Mouse (Mus musculus): Measurements from ENCODE around the gene Stox2. TPM values are rescaled to one million over a fixed set of nuclear protein-coding genes. Genes with fewer than 3 reads are reported as not detected.

The Stox2 gene
- polyA plus RNA-seq, 1 experiment from 2014 or later: 40.5 TPM

DNA sequence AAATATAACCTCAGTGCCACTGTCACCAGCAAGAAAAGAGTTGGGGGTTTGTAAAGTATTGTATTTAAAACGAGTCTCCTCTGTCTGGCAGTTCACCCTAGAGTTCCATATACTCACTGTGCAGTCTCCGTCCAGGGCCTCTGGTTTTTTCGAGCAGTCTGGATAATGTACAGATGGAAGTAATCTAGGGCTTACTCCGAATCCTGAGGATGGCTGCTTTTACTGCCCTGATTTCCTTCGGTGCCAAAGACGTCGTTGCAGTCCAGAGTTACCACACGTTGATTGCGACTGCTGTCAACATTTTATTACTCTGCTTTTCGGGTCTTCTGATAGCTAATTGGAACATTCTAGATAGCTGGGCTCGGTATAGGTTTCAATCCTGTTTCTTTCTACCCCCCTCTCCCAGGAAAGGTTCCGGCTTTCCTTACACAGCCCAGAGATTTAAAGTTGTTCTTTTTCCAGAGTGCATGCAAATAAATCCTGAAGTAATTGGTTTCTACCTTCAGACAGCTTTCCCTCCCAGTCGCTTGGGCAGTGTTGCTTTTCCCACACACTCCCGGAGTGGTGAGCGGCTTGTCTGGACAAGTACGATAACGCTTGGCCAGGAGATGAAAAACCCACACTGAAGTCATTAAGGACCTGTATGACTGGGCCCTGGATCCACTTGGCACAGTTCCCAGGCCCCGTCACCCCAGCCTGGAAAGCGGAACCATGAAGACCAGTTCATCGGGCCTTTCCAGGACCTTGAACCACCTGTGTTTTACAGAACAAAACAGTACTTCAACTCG, 94.1 kb downstream of the Stox2 start:
- Histone ChIP-seq H3K4me2 (no peak overlapping the region), H3K27me3 (replicated peaks) (no peaks in the 10 kb centered on the region), H3K9ac (replicated peaks) (no peak overlapping the region), H3K27ac (replicated peaks) (no peak overlapping the region), H3K9me3 (replicated peaks) (no peaks in the 10 kb centered on the region), H3K4me1 (peaks cover 11% of the 10 kb centered on the region; the same call in 1 of the 2 replicates), H3K36me3 (no peaks in the 10 kb centered on the region), H3K4me3 (replicated peaks) (no peak overlapping the region)
- no peak for ATAC-seq (ENCODE audit: low FRiP score)
- WGBS: 39% methylated on average over 21 of the region's 21 CpGs

DNA sequence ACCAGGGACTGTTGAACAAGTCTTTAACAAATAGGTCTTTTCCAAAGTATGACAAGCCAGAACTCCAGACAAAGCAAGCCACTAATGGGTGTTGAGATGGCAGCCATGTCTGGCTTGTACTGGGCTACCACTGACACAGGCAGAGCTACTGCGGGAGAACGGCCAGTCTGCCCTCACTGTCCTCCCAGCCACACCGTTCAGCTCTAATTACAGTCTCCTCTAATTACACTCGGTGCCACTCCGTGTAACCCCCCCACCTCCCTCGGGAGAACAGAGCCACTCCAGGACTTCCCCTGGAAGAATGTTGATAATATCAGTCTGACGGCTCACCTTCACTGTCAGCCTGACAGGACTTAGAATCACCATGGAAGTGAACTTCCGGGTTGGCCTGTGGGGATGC, 97.1 kb downstream of the Stox2 start:
- Histone ChIP-seq H3K4me3 (replicated peaks) (no peak overlapping the region), H3K36me3 (no peaks in the 10 kb centered on the region), H3K9me3 (replicated peaks) (no peaks in the 10 kb centered on the region), H3K27me3 (replicated peaks) (no peaks in the 10 kb centered on the region), H3K27ac (replicated peaks) (no peak overlapping the region), H3K4me1 (peaks cover 19% of the 10 kb centered on the region), H3K9ac (replicated peaks) (no peak overlapping the region), H3K4me2 (no peak overlapping the region)
- 46% methylated on average over 8 of the region's 8 CpGs for WGBS
- no peak for ATAC-seq (ENCODE audit: low FRiP score)

DNA sequence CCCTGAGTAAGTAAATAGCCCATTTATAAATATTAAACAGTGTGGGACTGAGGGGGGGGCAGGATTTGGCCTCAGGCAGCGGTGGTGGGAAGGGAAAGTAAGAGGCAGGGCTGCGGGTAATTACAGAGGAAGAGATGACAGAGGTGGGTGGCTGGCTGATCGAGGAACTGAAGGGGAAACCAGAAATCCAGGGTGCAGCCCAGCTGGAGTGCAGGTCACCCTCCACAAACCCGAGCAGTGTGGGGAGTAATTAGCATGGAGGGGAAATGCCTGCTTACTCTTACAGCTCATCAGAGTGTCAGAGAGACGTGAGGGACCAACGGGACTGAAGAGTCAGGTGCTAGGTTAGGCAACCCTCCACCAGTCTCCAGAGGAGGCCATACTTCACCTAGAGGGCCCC, 98.4 kb downstream of the Stox2 start:
- Histone ChIP-seq H3K9ac (replicated peaks) (no peak overlapping the region), H3K4me1 (peaks cover 19% of the 10 kb centered on the region), H3K4me2 (no peak overlapping the region), H3K9me3 (replicated peaks) (no peaks in the 10 kb centered on the region), H3K27ac (replicated peaks) (no peak overlapping the region), H3K4me3 (replicated peaks) (no peak overlapping the region), H3K36me3 (no peaks in the 10 kb centered on the region), H3K27me3 (replicated peaks) (no peaks in the 10 kb centered on the region)
- 35% methylated on average over 6 of the region's 6 CpGs for whole genome bisulfite sequencing
- ATAC-seq (ENCODE audit: low FRiP score): no peak

DNA sequence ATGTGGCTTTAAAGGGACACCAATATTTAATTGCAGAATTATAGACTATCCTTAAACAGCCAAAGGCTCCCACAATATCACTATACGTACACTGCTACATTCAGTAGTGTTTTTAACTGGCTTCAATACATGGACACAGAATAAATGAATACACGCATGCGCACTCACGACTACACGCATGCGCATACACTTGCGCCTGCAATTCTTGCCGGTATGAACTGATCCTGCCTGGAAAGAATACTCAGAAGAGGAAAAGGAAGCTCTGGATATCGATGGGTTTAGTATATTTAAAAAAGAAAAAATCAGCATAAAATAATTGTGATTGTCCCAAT, 100.4 kb downstream of the Stox2 start:
- H3K27ac ChIP-seq (replicated peaks): peak overlapping the region; percentile 76
- ATAC-seq (ENCODE audit: low FRiP score): no peak
- peak overlapping the region; percentile 41 for H3K4me2 ChIP-seq
- 72% methylated on average over 9 of the region's 9 CpGs for WGBS
- 0 out of 2 replicates have a peak, but pooled peaks cover 4% of the 10 kb centered on the region for H3K27me3 ChIP-seq (replicated peaks)
- H3K9ac ChIP-seq (replicated peaks): no peak overlapping the region
- no peaks in the 10 kb centered on the region for H3K36me3 ChIP-seq
- H3K4me3 ChIP-seq (replicated peaks): no peak overlapping the region
- peaks cover 12% of the 10 kb centered on the region for H3K4me1 ChIP-seq
- no peaks in the 10 kb centered on the region for H3K9me3 ChIP-seq (replicated peaks)

DNA sequence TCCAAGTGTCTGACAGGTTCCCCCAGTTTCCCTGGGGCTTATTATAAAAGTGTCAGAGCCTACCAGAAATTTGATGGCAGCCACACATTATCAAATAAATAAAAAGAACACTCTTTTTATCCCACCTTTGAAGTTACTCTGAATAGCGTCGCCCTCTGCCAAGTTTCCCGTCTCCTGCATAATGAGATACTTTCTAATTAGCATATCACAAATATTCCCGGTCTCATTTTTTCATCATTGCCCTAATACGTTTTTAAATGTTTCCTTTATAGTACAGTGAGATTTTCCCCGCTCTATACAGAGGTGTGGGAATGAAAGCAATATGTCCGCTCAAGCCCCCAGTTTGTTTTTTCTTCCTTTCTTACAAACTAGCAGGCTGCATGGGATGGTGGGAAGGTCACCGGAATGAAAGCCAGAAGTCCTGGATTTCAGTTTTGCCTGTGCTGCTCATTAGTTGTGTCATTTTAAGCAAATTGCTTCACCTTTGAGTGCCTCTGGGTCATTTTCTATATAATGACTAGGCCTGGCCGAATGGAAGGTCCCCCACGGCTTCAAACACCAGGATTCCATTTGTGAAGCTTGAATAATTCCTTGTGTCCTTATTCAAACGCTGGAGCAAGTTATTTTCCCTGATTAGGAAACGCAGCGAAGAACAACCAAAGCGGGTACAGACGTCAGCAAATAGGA, 100.9 kb downstream of the Stox2 start:
- Histone ChIP-seq H3K9ac (replicated peaks) (no peak overlapping the region), H3K4me1 (peaks cover 8% of the 10 kb centered on the region), H3K4me2 (peak overlapping the region; percentile 41), H3K36me3 (no peaks in the 10 kb centered on the region), H3K27me3 (replicated peaks) (0 out of 2 replicates have a peak, but pooled peaks cover 4% of the 10 kb centered on the region), H3K27ac (replicated peaks) (peak overlapping the region; percentile 76), H3K9me3 (replicated peaks) (no peaks in the 10 kb centered on the region), H3K4me3 (replicated peaks) (no peak overlapping the region)
- no peak for ATAC-seq (ENCODE audit: low FRiP score)
- 14% methylated on average over 15 of the region's 15 CpGs for WGBS

DNA sequence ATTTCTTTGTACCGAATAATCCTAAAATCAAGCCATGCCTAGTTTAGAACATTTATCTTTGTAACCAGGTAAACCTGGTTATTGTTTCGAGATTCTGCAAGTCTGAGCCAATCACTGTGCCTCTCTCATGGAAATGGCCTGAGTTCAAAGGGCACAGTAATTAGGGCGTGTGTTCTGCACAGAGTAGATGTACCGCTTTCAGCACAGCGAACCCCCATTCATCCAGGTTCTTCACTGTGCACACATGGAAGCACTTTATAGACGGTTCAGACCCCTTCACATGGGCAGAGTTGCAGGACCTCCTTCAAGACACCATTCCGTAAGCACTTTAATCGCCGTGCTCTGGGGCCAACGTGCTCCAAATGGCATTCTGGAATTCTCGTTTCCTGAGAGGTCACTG, 104.7 kb downstream of the Stox2 start:
- Histone ChIP-seq H3K27ac (replicated peaks) (no peak overlapping the region), H3K4me3 (replicated peaks) (no peak overlapping the region), H3K9me3 (replicated peaks) (no peaks in the 10 kb centered on the region), H3K9ac (replicated peaks) (no peak overlapping the region), H3K4me2 (no peak overlapping the region), H3K27me3 (replicated peaks) (0 out of 2 replicates have a peak, but pooled peaks cover 4% of the 10 kb centered on the region), H3K36me3 (no peaks in the 10 kb centered on the region), H3K4me1 (peaks cover 20% of the 10 kb centered on the region)
- 74% methylated on average over 11 of the region's 11 CpGs for WGBS
- no peak for ATAC-seq (ENCODE audit: low FRiP score)

DNA sequence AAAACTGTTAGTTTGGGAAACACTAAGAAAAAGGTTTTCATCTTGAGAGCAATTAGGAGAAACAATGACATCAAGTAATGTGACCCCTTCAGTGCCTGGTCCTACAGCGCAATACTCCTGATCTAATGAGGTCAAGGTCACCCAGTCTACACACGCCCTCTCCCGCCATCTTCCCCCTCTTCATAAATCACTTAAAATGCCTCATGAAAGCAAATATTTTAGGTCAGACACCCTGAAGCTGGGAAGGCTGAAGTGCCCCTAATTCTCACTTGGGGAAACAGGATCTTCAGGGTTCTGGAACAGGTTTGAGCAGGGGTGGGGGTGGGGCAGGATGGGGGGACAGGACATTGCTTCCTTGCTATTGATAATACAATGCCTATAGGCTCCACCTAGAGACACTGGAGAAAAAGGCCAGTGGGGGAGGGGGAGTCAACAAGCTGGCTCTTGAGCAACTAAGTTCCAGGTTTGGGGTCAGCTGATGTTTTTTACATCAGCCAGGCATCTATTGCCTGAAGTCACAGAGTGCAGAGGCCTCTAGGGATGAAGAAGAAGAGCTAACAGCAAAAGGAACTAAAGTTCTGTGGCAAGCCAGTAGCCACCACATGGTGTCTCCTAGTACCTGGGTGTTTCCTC, 107.4 kb downstream of the Stox2 start:
- no peaks in the 10 kb centered on the region for H3K9me3 ChIP-seq (replicated peaks)
- H3K4me2 ChIP-seq: no peak overlapping the region
- peaks cover 14% of the 10 kb centered on the region for H3K4me1 ChIP-seq
- H3K9ac ChIP-seq (replicated peaks): no peak overlapping the region
- H3K27ac ChIP-seq (replicated peaks): no peak overlapping the region
- H3K27me3 ChIP-seq (replicated peaks): 0 out of 2 replicates have a peak, but pooled peaks cover 4% of the 10 kb centered on the region
- no peak for ATAC-seq (ENCODE audit: low FRiP score)
- WGBS: 40% methylated on average over 3 of the region's 3 CpGs
- no peak overlapping the region for H3K4me3 ChIP-seq (replicated peaks)
- no peaks in the 10 kb centered on the region for H3K36me3 ChIP-seq

DNA sequence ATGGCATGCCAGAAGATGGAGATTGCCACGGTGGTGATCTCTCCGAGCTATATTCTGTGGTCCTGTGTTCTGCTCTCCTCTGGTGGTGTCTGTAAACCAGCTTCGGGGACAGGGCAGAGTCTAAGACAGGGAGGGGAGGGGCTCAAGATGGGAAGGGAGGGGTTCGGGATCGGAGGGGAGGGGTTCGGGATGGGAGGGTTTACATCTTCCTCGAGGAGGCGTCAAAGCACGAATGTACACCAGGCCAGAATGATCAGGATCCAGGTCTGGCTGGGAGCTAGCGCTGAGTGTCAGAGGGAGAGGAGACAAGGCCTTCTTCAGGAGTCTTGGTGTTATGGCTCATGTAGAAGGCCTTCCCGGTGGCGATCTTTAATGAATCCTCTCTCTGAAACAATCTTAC, 109.7 kb downstream of the Stox2 start:
- no peaks in the 10 kb centered on the region for H3K9me3 ChIP-seq (replicated peaks)
- H3K36me3 ChIP-seq: no peaks in the 10 kb centered on the region
- peaks cover 21% of the 10 kb centered on the region for H3K4me1 ChIP-seq
- no peak for ATAC-seq (ENCODE audit: low FRiP score)
- H3K27ac ChIP-seq (replicated peaks): no peak overlapping the region
- no peak overlapping the region for H3K4me3 ChIP-seq (replicated peaks)
- H3K27me3 ChIP-seq (replicated peaks): 0 out of 2 replicates have a peak, but pooled peaks cover under 1% of the 10 kb centered on the region
- H3K9ac ChIP-seq (replicated peaks): no peak overlapping the region
- H3K4me2 ChIP-seq: no peak overlapping the region
- 93% methylated on average over 12 of the region's 12 CpGs for WGBS

DNA sequence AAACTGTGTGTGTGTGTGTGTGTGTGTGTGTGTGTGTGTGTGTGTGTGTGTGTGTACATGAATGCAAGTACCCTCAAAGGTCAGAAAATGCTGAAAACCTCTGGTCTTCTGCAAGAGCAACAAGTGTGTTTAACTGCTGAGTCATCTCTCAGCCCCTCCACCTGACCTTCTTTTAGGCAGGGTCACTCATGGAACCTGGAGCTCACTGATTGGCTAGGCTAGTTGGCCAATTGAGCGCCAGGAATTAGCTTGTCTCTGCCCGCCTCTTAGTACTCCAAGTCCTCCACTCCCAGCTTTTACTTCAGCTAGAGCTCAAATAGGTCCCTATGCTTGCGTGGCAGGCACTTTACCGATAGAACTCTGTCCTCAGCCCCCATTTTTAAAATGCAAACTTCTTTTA, 110.2 kb downstream of the Stox2 start:
- Histone ChIP-seq H3K27me3 (replicated peaks) (no peaks in the 10 kb centered on the region), H3K36me3 (no peaks in the 10 kb centered on the region), H3K27ac (replicated peaks) (no peak overlapping the region), H3K4me1 (peaks cover 21% of the 10 kb centered on the region), H3K9ac (replicated peaks) (no peak overlapping the region), H3K9me3 (replicated peaks) (no peaks in the 10 kb centered on the region), H3K4me3 (replicated peaks) (no peak overlapping the region), H3K4me2 (no peak overlapping the region)
- WGBS: 97% methylated on average over 4 of the region's 4 CpGs
- no peak for ATAC-seq (ENCODE audit: low FRiP score)

DNA sequence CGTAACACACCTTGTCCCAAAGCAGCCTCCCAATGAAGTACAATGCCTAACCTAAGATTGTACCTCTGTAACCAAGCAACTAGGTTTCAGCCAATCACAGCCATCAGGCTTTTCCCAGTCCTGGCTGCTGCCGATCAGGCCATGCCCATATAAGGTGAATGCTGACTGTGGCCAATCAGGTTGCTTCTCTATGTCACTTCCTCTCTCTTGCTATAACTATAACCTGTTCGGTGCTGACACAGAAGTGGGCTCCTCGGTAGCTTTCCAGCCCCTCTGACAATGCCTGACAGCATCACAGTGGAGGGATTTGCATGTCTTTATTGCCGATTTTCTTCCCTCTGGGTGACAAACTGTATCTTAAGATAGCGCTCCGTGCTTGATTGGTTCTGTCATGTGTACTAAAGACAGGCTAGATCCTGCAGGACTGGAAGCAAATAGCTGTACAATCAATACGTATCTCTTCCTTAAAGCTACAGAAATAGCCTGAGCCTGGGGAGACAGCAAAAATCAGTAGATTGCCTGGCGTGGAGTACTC, 111.9 kb downstream of the Stox2 start:
- no peaks in the 10 kb centered on the region for H3K9me3 ChIP-seq (replicated peaks)
- H3K9ac ChIP-seq (replicated peaks): peak overlapping the region; percentile 45
- peaks cover 13% of the 10 kb centered on the region for H3K4me1 ChIP-seq
- no peaks in the 10 kb centered on the region for H3K27me3 ChIP-seq (replicated peaks)
- 39% methylated on average over 9 of the region's 9 CpGs for WGBS
- H3K27ac ChIP-seq (replicated peaks): peak overlapping the region; percentile 95
- peak overlapping the region; percentile 42 for H3K4me3 ChIP-seq (replicated peaks)
- H3K4me2 ChIP-seq: peak overlapping the region; percentile 52
- peak; percentile 99 for ATAC-seq (ENCODE audit: low FRiP score)
- no peaks in the 10 kb centered on the region for H3K36me3 ChIP-seq

DNA sequence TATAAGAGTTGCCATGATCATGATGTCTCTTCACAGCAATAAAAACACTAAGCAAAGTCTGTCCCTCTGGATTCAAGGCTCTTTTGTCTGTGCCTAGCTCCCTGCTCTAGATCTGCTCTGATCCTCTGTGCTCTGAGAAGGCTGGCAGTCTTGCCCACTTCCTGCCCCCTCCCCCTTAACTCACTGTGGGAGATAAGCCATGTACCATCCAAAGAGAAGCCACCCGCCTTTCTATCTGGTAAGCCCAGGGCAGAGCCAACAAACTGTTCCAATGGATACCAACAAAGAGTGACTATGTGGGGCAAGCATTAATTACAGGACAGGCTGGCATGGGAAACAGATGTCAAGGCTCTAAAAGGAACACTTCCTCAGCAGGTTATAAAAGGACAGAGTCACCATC, 113.2 kb downstream of the Stox2 start:
- ATAC-seq (ENCODE audit: low FRiP score): 0 out of 2 replicates have a peak, but pooled peaks have one; percentile 21
- Histone ChIP-seq H3K36me3 (no peaks in the 10 kb centered on the region), H3K9me3 (replicated peaks) (no peaks in the 10 kb centered on the region), H3K4me3 (replicated peaks) (no peak overlapping the region), H3K27ac (replicated peaks) (0 out of 2 replicates have a peak overlapping the region, but pooled peaks have one; percentile 95), H3K4me2 (no peak overlapping the region), H3K27me3 (replicated peaks) (no peaks in the 10 kb centered on the region), H3K9ac (replicated peaks) (no peak overlapping the region), H3K4me1 (peaks cover 9% of the 10 kb centered on the region; the same call in 1 of the 2 replicates)
- WGBS: 45% methylated on average over 1 of the region's 1 CpGs

All from neural tube, embryonic 15.5 days (tissue).